9 mouse cellular contexts compared by ENCODE assay signal in genomic region chr17:27825539-27825938, GRCm38 (mm10). TPM values are rescaled to one million over a fixed set of nuclear protein-coding genes. Genes with fewer than 3 reads are reported as not detected.
A peak's percentile ranks its signal among the peaks of the same experiment; 100 is the strongest.
DNase-seq lines count a peak whose midpoint lies in the region; ATAC-seq lines count a peak whose summit lies in the region.
"Had no signal": no experiment of that assay in that cellular context is flagged by ENCODE, and none has a peak within 500 bp of the region (broad histone marks: within the 10 kb centered on the region; RNA-seq: fewer than 3 reads in every experiment).

No protein-coding gene starts in this region.

- peak overlapping the region; percentile 74; the same call in 1 of the 2 replicates for H3K9ac ChIP-seq in heart, embryonic 13.5 days
- H3K9ac ChIP-seq in intestine, embryonic 15.5 days, result no peak overlapping the region
- H3K9ac ChIP-seq in stomach, embryonic 15.5 days, result no peak overlapping the region

- no peak overlapping the region for H3K27ac ChIP-seq in heart, embryonic 13.5 days (replicated peaks)
- H3K27ac ChIP-seq in intestine, embryonic 15.5 days, result peak overlapping the region; percentile 44; the same call in 1 of the 2 replicates
- H3K27ac ChIP-seq in stomach, embryonic 15.5 days, result peak overlapping the region; percentile 51; the same call in 1 of the 2 replicates

- no peak for ATAC-seq in heart, embryonic 13.5 days (ENCODE audit: extremely low read depth, insufficient number of reproducible peaks, low FRiP score, low TSS enrichment)
- ATAC-seq in intestine, embryonic 15.5 days, result no peak
- no peak for ATAC-seq in stomach, embryonic 15.5 days (ENCODE audit: insufficient read depth, low FRiP score, low read depth)
- no peak for ATAC-seq in activated CD4-positive, CD25-positive, alpha-beta regulatory T cell, adult 4 months
- ATAC-seq: Patski had no signal

- 21% methylated on average over 3 of the region's 3 CpGs for WGBS in heart, embryonic 13.5 days
- WGBS in intestine, embryonic 15.5 days, result 30% methylated on average over 3 of the region's 3 CpGs
- 42% methylated on average over 3 of the region's 3 CpGs for WGBS in stomach, embryonic 15.5 days

- no peaks in the 10 kb centered on the region for H3K36me3 ChIP-seq in heart, embryonic 13.5 days
- H3K36me3 ChIP-seq in intestine, embryonic 15.5 days, result no peaks in the 10 kb centered on the region
- H3K36me3 ChIP-seq in stomach, embryonic 15.5 days, result no peaks in the 10 kb centered on the region

- no peaks in the 10 kb centered on the region for H3K27me3 ChIP-seq in heart, embryonic 13.5 days (replicated peaks)
- H3K27me3 ChIP-seq in intestine, embryonic 15.5 days (replicated peaks), result no peaks in the 10 kb centered on the region
- H3K27me3 ChIP-seq in stomach, embryonic 15.5 days (replicated peaks), result no peaks in the 10 kb centered on the region
- H3K27me3 ChIP-seq: Patski had no signal

- H3K9me3 ChIP-seq in heart, embryonic 13.5 days, result no peaks in the 10 kb centered on the region
- H3K9me3 ChIP-seq in intestine, embryonic 15.5 days, result no peaks in the 10 kb centered on the region
- H3K9me3 ChIP-seq in stomach, embryonic 15.5 days, result no peaks in the 10 kb centered on the region

- H3K4me2 ChIP-seq in heart, embryonic 13.5 days, result peak overlapping the region; percentile 78
- peak overlapping the region; percentile 67 for H3K4me2 ChIP-seq in intestine, embryonic 15.5 days (replicated peaks)
- peak overlapping the region; percentile 53 for H3K4me2 ChIP-seq in stomach, embryonic 15.5 days

- no peak for DNase-seq in heart, postnatal 10 days
- DNase-seq in spleen, postnatal 36 days (ENCODE audit: low spot score in 2 of 2), result peak; percentile 30 to 51
- DNase-seq in spleen, adult 12 weeks (ENCODE audit: low spot score), result no peak
- no peak for DNase-seq in left cerebral cortex, postnatal 4 days

- H3K4me1 ChIP-seq in heart, embryonic 13.5 days, result peaks cover 28% of the 10 kb centered on the region
- H3K4me1 ChIP-seq in intestine, embryonic 15.5 days (replicated peaks), result peaks cover 11% of the 10 kb centered on the region; the same call in 1 of the 2 replicates
- H3K4me1 ChIP-seq in stomach, embryonic 15.5 days, result peaks cover 23% of the 10 kb centered on the region

- peak overlapping the region; percentile 53; the same call in 1 of the 2 replicates for H3K4me3 ChIP-seq in heart, embryonic 13.5 days
- peak overlapping the region; percentile 37; the same call in 1 of the 2 replicates for H3K4me3 ChIP-seq in intestine, embryonic 15.5 days (replicated peaks)
- H3K4me3 ChIP-seq in stomach, embryonic 15.5 days (replicated peaks), result no peak overlapping the region

- intact Hi-C loops in heart, postnatal 10 days (cut with DNase I), result no loop called here
- intact Hi-C loops in left cerebral cortex, postnatal 4 days (cut with DNase I), result no loop called here

RNA-seq across cellular contexts. Expression of gene D17Wsu92e, which starts 5.1 kb away (rescaled TPM):
- polyA plus RNA-seq in heart, embryonic 13.5 days (2015; fragmentation: Nextera tagmentation; extraction: Ambion mirVana), result 13.1 and 13.4 TPM in 2 replicates
- 100 to 1,000 TPM; 109 to 112 TPM for total RNA-seq in heart, postnatal 10 days (2021)
- polyA plus RNA-seq in intestine, embryonic 15.5 days (2015; fragmentation: Nextera tagmentation; extraction: Ambion mirVana), result 19.0 and 22.1 TPM in 2 replicates
- polyA plus RNA-seq in stomach, embryonic 15.5 days (2015; fragmentation: Nextera tagmentation; extraction: Ambion mirVana), result 20.0 and 23.1 TPM in 2 replicates
- 10 to 100 TPM; 14.1 to 15.2 TPM for polyA plus RNA-seq in activated CD4-positive, CD25-positive, alpha-beta regulatory T cell, adult 4 months (2017; shearing (Covaris generic))
- total RNA-seq in left cerebral cortex, postnatal 4 days (2021), result 10 to 100 TPM; 90.2 to 90.3 TPM

RNA-seq across cellular contexts. Expression of gene Snrpc, which starts 12.4 kb away (rescaled TPM):
- polyA plus RNA-seq in heart, embryonic 13.5 days (2015; fragmentation: Nextera tagmentation; extraction: Ambion mirVana), result 219 and 230 TPM in 2 replicates
- total RNA-seq in heart, postnatal 10 days (2021), result 10 to 100 TPM; 82.0 to 85.1 TPM
- 250 and 266 TPM in 2 replicates for polyA plus RNA-seq in intestine, embryonic 15.5 days (2015; fragmentation: Nextera tagmentation; extraction: Ambion mirVana)
- polyA plus RNA-seq in stomach, embryonic 15.5 days (2015; fragmentation: Nextera tagmentation; extraction: Ambion mirVana), result 247 and 276 TPM in 2 replicates
- 100 to 1,000 TPM; 108 to 126 TPM for polyA plus RNA-seq in activated CD4-positive, CD25-positive, alpha-beta regulatory T cell, adult 4 months (2017; shearing (Covaris generic))
- 100 to 1,000 TPM in 1 of 2 experiments, 10 to 100 TPM in 1; 97.7 to 108 TPM for total RNA-seq in left cerebral cortex, postnatal 4 days (2021)

RNA-seq across cellular contexts. Expression of gene Uhrf1bp1, which starts 30.7 kb away (rescaled TPM):
- polyA plus RNA-seq in heart, embryonic 13.5 days (2015; fragmentation: Nextera tagmentation; extraction: Ambion mirVana), result 3.1 TPM in 2 replicates
- 10 to 100 TPM; 16.5 to 22.1 TPM for total RNA-seq in heart, postnatal 10 days (2021)
- 3.9 and 4.1 TPM in 2 replicates for polyA plus RNA-seq in intestine, embryonic 15.5 days (2015; fragmentation: Nextera tagmentation; extraction: Ambion mirVana)
- polyA plus RNA-seq in stomach, embryonic 15.5 days (2015; fragmentation: Nextera tagmentation; extraction: Ambion mirVana), result 3.8 and 5.3 TPM in 2 replicates
- polyA plus RNA-seq in activated CD4-positive, CD25-positive, alpha-beta regulatory T cell, adult 4 months (2017; shearing (Covaris generic)), result 1 to 10 TPM in 1 of 2 experiments, under 1 TPM in 1; 0.93 to 1.4 TPM
- 10 to 100 TPM; 25.6 to 29.4 TPM for total RNA-seq in left cerebral cortex, postnatal 4 days (2021)

Comparison
In these comparisons a context has a peak if more than half of its experiments do, and no peak if none do; other contexts are left out.
1. DNase-seq: peak in spleen, postnatal 36 days (2 of 2); none in heart, postnatal 10 days (0 of 2), spleen, adult 12 weeks (single experiment) and left cerebral cortex, postnatal 4 days (single experiment).
2. Peak in every context shown above with its lines, with median percentiles within 50 percentile points of each other: H3K4me2 ChIP-seq.